Mouse (Mus musculus): ENCODE data around the gene Poc1b.

- TF ChIP-seq EP300 (optimal IDR thresholded peaks at IDR 0.05) (no peak), CTCF (IDR thresholded peaks at IDR 0.05; ENCODE audit: low read depth) (no peak)
Observed at GRCm38 (mm10) chr10:99246797-99247508, 140.1 kb downstream of the Poc1b start.
